Mouse (Mus musculus) MEL-GATA-1-ER (cell line): ENCODE measurements at regions not wholly inside any gene's neighbourhood (a gene's known extent, or its start where the extent isn't known, plus 50 kb on each side); places are given as distances from the start of the nearest gene placed in this dataset.
A peak's percentile ranks its signal among the peaks of the same experiment; 100 is the strongest.

Experiments used
- DNase-seq: peaks from one replicate; pipeline ENCODE4 v3.0.0-alpha.2; 2012; ENCODE audit warnings: low read depth; ENCODE audit errors: extremely low read depth

GRCm38 (mm10) chr14:108334879-108335278 lies 579.1 kb downstream of the Slitrk1 start:
- peak; percentile 8 for DNase-seq

- no peak for DNase-seq
These were observed 587.5 kb downstream of the Slitrk1 start for GRCm38 (mm10) chr14:108326425-108326824.

GRCm38 (mm10) chr14:108323364-108324037 lies 590.5 kb downstream of the Slitrk1 start:
- no peak for DNase-seq

GRCm38 (mm10) chr14:108307627-108308026 lies 606.3 kb downstream of the Slitrk1 start:
- DNase-seq, result no peak

- no peak for DNase-seq
These were observed 634.3 kb downstream of the Slitrk1 start for GRCm38 (mm10) chr14:108279630-108280029.

GRCm38 (mm10) chr14:108261083-108261482 lies 652.9 kb downstream of the Slitrk1 start:
- DNase-seq, result no peak

- no peak for DNase-seq
These were observed 666.6 kb downstream of the Slitrk1 start for GRCm38 (mm10) chr14:108247365-108247764.

- DNase-seq, result no peak
These were observed 688.4 kb downstream of the Slitrk1 start for GRCm38 (mm10) chr14:108225483-108226124.

- no peak for DNase-seq
These were observed 704.7 kb downstream of the Slitrk1 start for GRCm38 (mm10) chr14:108209246-108209645.

- no peak for DNase-seq
These were observed 714.8 kb downstream of the Slitrk1 start for GRCm38 (mm10) chr14:108199133-108199532.

- no peak for DNase-seq
These were observed 733.0 kb downstream of the Slitrk1 start for GRCm38 (mm10) chr14:108180920-108181319.

GRCm38 (mm10) chr14:108175275-108175860 lies 738.6 kb downstream of the Slitrk1 start:
- no peak for DNase-seq

GRCm38 (mm10) chr14:108152981-108153380 lies 761.0 kb downstream of the Slitrk1 start:
- no peak for DNase-seq

- DNase-seq, result no peak
These were observed 790.8 kb downstream of the Slitrk1 start for GRCm38 (mm10) chr14:108123147-108123546.

GRCm38 (mm10) chr14:108105009-108105408 lies 808.9 kb downstream of the Slitrk1 start:
- no peak for DNase-seq

- DNase-seq, result no peak
These were observed 823.0 kb downstream of the Slitrk1 start for GRCm38 (mm10) chr14:108090965-108091364.

GRCm38 (mm10) chr14:108049997-108050396 lies 864.0 kb downstream of the Slitrk1 start:
- no peak for DNase-seq

- DNase-seq, result no peak
These were observed 878.0 kb downstream of the Slitrk1 start for GRCm38 (mm10) chr14:108035959-108036358.

- no peak for DNase-seq
These were observed 879.8 kb downstream of the Slitrk1 start for GRCm38 (mm10) chr14:108034162-108034561.

GRCm38 (mm10) chr14:108022551-108022950 lies 891.4 kb downstream of the Slitrk1 start:
- no peak for DNase-seq

GRCm38 (mm10) chr14:108022066-108022465 lies 891.9 kb downstream of the Slitrk1 start:
- no peak for DNase-seq

- no peak for DNase-seq
These were observed 892.6 kb downstream of the Slitrk1 start for GRCm38 (mm10) chr14:108021331-108021730.
